Mouse (Mus musculus): Measurements from ENCODE around the gene Papln.

The Papln gene

GRCm38 (mm10) chr12:83763311-83764043 lies at the start of gene Papln:
TSS of gene Papln (plus strand) at chr12:83763634.
- DNase-seq (ENCODE audit: low spot score in 2 of 2) = peak in 1 of 2 experiments; percentile 36

DNA sequence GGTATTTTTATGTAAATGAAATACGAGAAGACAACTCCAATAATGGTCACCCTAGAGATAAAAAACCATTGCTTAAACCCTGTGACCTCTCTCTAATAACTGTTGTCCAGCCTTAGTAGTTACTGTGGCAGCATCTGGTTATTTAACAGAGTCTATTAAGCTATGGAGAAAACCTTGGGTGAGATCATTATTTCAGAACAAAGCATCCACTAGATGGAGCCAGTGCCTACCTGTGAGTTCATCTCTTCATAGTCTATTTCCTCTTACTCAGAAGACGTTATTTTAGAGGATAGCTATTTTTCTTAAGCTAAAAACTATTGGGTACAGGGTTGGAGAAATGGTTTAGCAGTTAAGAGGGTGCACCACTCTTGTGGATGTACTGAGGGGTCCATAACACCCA lies 49.7 kb upstream of the Papln start:
- no peak for DNase-seq (ENCODE audit: low spot score in 2 of 2)

- no peak for DNase-seq (ENCODE audit: low spot score in 2 of 2)
Observed at GRCm38 (mm10) chr12:83716416-83717184, 46.8 kb upstream of the Papln start.

DNA sequence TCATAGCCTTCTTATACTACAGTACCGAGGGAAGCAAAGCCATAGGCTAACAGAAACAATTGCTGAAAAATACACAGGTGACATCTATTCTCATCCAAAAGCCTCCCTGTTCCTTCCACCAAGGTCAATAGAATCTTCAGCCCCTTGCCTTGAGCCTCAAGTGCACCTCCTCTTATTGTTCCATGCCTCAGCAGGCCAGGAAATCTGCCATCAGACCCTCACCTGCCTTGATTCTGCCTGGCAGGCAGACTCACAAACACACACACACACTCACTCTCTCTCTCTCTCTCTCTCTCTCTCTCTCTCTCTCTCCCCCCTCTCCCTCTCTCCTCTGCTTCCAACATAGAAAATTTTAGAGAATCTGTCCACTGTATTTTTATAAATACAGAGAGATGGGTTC lies 44.0 kb upstream of the Papln start:
- DNase-seq (ENCODE audit: low spot score in 2 of 2) = no peak

DNA sequence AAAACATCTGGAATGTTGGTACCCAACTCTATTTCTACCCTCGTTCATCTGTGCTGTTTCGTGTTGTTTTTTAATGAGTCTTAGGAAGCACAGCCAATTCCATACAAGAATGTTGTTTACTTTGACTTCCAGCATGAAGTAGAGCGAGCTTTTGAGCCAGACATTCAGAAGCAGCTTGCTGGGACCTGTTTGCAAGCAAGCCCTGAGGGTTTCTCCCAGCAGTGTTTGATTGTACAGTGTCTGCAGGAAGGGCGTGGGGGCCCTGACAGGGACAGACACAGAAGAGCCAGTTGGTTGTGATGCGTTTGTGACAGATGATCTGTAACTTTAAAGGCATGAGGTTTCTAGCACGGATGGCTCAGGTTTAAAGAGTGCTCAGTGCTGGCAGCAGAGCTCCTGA lies 42.2 kb upstream of the Papln start:
- DNase-seq (ENCODE audit: low spot score in 2 of 2) = peak in 1 of 2 experiments; percentile 35

GRCm38 (mm10) chr12:83723037-83723436 lies 40.4 kb upstream of the Papln start:
- no peak for DNase-seq (ENCODE audit: low spot score in 2 of 2)

DNA sequence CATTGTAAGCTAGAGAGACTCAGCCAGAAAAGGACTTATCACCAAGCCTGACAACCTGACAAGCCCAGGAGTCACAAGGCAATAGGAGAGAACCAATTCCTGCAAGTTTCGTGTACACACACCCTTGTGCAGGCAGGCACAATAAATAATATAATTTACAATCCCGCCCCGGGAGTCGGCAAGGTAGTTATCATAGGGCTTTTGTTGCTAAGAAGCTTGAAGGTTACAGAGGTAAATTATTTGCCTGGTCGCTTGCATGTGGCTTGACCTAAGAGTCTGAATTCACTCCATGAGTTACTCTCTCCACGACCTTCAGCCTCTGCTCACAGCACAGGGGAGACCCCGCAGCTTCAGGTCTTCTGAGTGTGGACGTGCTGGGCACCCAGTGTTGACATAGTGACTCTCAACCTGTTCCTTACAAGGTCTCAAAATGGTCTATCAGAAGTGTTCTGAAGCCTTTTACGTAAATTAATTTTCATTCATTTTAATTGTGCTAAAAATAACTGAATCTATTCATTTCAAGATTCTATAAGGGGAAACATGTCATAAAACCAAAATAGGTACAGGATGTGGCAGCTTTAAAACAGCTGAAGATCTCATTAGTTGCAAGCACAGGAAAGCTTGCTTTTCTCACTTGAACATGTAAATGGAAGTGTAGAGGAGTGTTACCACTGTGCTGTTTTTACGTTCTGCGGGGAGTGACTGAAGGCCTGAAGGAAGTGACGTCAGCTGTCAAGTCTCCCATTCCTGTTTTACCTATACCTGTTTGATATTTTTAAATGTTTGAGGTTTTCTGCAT lies 36.7 kb upstream of the Papln start:
- DNase-seq (ENCODE audit: low spot score in 2 of 2) = no peak

GRCm38 (mm10) chr12:83732225-83732624 lies 31.2 kb upstream of the Papln start:
- DNase-seq (ENCODE audit: low spot score in 2 of 2) = no peak

DNA sequence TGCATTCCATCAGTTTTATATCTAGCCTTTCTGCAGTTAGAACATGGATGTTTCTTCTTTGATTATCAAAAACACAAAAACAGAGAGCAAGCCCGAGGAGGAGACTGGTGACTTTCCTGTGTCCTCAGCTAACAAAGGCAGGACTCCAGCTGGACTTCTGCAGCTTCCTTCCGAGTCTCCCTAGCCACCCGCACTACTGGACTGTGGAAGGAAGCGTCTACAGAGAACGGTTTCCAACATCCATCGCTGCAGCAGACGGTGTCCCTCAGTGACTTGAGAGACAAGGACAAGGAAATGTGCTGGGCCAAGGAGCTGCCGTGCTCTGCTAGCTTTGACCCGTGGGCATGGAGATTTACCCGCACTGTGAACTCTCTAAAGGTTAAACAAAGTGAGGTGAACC lies 29.4 kb upstream of the Papln start:
- no peak for DNase-seq (ENCODE audit: low spot score in 2 of 2)

DNA sequence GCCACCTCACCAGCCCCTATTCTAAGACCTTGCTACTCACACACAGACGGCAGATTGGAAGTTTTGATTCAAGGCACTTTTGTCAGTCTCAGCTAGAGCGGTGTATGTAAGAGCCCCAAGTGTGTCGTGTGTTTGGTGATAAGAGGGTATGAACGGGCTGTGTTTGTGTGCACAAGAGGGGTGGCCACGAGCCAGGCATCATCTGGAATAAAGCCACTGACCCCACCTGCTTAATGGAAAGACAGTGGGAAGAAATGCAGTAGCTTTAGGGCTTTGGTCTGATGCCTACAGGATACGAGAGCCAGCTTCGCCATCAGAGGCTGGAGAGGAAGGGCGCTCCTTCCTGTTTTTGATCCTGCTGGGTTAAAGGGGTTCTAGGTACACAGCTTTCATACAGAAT lies 27.2 kb upstream of the Papln start:
- DNase-seq (ENCODE audit: low spot score in 2 of 2) = no peak

DNA sequence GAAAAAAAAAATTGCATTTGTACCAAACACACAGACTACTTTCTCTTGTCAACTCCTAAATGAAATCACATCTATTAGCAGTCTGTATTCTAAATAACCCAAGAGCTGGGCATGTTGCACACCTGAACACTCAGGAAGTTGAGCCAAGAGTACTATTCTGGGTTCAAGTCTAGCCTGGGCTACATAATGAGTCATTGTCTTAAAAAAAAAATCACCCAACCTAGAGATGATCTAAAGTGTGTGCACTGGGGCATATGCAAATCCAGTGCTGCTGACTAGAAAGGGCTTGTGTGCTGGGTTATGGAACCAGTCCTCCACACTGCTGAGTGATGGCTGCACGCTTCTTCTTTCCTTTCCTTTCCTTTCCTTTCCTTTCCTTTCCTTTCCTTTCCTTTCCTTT lies 24.8 kb upstream of the Papln start:
- DNase-seq (ENCODE audit: low spot score in 2 of 2) = no peak

DNA sequence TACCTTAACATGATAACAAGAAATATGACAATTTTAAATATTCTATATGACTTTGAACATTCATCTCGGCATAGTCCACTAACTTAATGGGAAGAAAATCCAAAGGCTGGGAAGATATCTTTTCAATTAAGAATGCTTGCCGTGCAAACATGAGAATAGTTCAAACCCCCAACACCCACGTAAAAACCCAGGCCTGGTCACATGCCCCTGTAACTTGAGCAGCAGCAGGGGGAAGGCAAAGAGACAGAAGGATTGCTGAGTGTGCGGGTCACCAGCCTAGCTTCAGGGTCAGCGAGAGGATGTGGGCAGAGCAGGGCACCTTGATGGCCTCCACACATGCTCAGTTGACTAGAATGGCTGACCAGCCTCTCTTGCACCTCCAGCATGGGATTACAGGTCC lies 21.7 kb upstream of the Papln start:
- DNase-seq (ENCODE audit: low spot score in 2 of 2) = no peak

DNA sequence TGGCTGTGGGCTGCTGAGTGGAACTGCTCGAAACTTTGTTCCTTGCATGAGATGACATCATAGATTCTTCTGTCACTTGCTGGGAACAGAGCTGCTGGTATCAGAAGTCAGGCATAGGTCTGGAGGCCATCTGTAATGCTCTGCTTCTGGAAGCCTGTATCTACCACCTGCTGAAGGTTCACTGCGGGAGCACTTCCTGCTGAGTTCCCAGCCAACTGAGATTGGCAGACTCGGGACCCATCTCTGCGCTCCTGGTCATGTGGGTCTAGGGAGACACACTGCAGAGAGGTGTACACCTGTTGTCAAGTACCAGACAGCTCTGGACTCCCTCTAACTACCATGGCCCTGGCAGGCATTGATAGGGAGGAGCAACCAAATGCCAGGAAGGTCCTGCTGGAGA lies 20.6 kb upstream of the Papln start:
- no peak for DNase-seq (ENCODE audit: low spot score in 2 of 2)

GRCm38 (mm10) chr12:83743712-83744111 lies 19.7 kb upstream of the Papln start:
- DNase-seq (ENCODE audit: low spot score in 2 of 2) = no peak

GRCm38 (mm10) chr12:83749186-83749585 lies 14.2 kb upstream of the Papln start:
- no peak for DNase-seq (ENCODE audit: low spot score in 2 of 2)

GRCm38 (mm10) chr12:83752495-83752894 lies 10.9 kb upstream of the Papln start:
- no peak for DNase-seq (ENCODE audit: low spot score in 2 of 2)

- no peak for DNase-seq (ENCODE audit: low spot score in 2 of 2)
Observed at GRCm38 (mm10) chr12:83758735-83759134, 4.7 kb upstream of the Papln start.

DNA sequence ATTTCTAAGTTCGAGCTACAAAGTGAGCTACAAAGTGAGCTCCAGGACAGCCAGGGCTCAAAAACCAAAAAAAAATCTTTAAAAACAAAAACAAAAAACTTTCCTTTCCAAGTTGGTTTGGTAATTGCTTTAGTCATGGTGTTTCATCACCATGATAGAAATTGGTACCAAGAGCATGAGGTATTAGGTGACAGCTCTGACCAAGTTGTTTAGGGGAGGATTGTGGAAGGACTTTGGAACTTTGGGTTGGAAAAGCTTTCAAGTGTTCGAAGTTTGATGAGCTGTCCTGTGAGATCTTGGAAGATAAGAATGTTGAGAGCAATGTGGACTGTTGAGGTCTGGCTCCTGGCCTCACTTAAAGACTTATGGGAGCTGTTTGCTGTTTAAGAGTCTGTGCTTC lies 3.2 kb upstream of the Papln start:
- DNase-seq (ENCODE audit: low spot score in 2 of 2) = no peak

DNA sequence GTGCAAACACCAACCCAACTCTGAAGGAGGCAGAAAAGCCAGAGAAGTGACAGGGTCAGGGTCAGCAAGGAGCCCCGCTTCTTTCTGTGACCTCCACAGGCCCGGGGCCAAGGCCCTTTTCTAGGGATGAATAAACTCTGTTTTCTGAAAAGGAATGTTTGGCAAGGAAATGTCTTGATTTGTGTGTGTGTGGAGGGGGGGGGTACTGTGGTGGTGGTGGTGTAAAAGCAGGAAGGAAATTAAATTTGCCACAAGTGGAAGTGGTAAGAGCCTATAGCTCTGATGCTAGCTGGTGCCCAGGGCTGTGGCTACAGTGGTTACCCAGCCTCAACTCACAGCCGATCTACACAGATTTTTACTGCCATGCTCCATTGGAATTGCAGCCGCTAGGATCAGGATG lies 728 bp upstream of the Papln start:
- DNase-seq (ENCODE audit: low spot score in 2 of 2) = no peak

- DNase-seq (ENCODE audit: low spot score in 2 of 2) = peak; percentile 11 to 31
Observed at GRCm38 (mm10) chr12:83764044-83764365, 571 bp downstream of the Papln start.

- no peak for DNase-seq (ENCODE audit: low spot score in 2 of 2)
Observed at GRCm38 (mm10) chr12:83764519-83764918, 1.1 kb downstream of the Papln start.

DNA sequence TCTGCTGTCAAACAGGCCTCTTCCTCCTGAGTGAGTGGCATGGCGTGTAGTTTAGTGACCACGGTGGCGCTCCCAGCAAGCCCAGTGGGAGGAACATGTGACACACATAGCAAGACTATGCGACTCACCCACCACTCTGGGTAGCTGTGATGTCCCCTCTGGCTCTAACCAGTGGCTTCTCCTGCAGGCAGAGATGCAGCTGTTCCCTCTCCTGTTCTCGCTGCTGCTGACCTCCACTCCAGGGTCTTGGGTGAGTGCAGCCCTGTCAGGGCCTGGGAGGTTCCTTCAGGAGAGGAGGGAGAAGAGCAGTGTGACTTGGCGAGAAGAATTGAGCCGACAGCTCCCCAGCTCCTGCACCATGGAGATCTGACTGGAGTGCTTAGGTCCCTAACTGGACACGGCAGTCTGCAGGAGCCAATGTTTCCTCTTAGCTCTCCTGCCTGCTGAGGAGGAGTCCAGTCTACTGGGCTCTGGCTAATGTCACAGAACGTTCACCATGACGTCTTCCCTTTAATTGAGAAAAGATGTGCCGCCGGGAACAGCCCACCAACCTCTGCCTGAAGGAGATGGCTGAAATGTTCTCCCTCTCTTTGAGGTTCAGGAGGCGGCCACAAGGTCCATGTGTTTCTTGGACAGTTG lies 2.6 kb downstream of the Papln start:
- DNase-seq (ENCODE audit: low spot score in 2 of 2) = no peak

Data from urinary bladder, postnatal 36 days (tissue).